Mouse (Mus musculus) c-Kit-negative CD71-positive TER-119-positive erythroid progenitor cells, embryonic 14.5 days (primary cell): ENCODE results near the gene Snrpd3.
"Not testable (repeated sequence)": the region's sequence is repeated elsewhere in the genome, so short reads cannot be mapped to it uniquely, and the experiment has no call there.

Experiments used
- DNase-seq: peaks from one replicate; pipeline ENCODE4 v3.0.0-alpha.2; 2013; ENCODE audit warnings: low read depth, low spot score

Snrpd3 gene

GRCm38 (mm10) chr10:75501641-75502040 is 15.7 kb upstream of the Snrpd3 start:
- DNase-seq, result no peak

- DNase-seq, result no peak
These were observed 13.7 kb upstream of the Snrpd3 start for GRCm38 (mm10) chr10:75503692-75504091.

GRCm38 (mm10) chr10:75504234-75505129 is 12.9 kb upstream of the Snrpd3 start:
- no peak for DNase-seq

- DNase-seq, result no peak
These were observed 12.2 kb upstream of the Snrpd3 start for GRCm38 (mm10) chr10:75505130-75505495.

- not testable (repeated sequence) for DNase-seq
These were observed 11.4 kb upstream of the Snrpd3 start for GRCm38 (mm10) chr10:75505928-75506327.

GRCm38 (mm10) chr10:75510446-75510845 is 6.9 kb upstream of the Snrpd3 start:
- no peak for DNase-seq

GRCm38 (mm10) chr10:75511060-75511459 is 6.3 kb upstream of the Snrpd3 start:
- no peak for DNase-seq

GRCm38 (mm10) chr10:75511897-75512296 is 5.5 kb upstream of the Snrpd3 start:
- DNase-seq, result no peak

GRCm38 (mm10) chr10:75512796-75513195 is 4.6 kb upstream of the Snrpd3 start:
- DNase-seq, result no peak

GRCm38 (mm10) chr10:75513306-75514067 is 3.9 kb upstream of the Snrpd3 start:
- DNase-seq, result no peak

- DNase-seq, result peak; percentile 60
These were observed 3.0 kb upstream of the Snrpd3 start for GRCm38 (mm10) chr10:75514361-75514760.

- peak; percentile 81 for DNase-seq
These were observed 1.9 kb upstream of the Snrpd3 start for GRCm38 (mm10) chr10:75515216-75516037.

GRCm38 (mm10) chr10:75516038-75516723 is 1.2 kb upstream of the Snrpd3 start:
- peak; percentile 40 for DNase-seq

- DNase-seq, result no peak
These were observed 653 bp upstream of the Snrpd3 start for GRCm38 (mm10) chr10:75516724-75517072.

- peak; percentile 92 for DNase-seq
These were observed 400 bp downstream of the Snrpd3 start, which contains the start of gene Gucd1 for GRCm38 (mm10) chr10:75517758-75518143. TSS of gene Gucd1 (minus strand) at chr10:75517972.

GRCm38 (mm10) chr10:75520581-75520980 is 3.2 kb downstream of the Snrpd3 start:
- no peak for DNase-seq

- DNase-seq, result no peak
These were observed 4.3 kb downstream of the Snrpd3 start for GRCm38 (mm10) chr10:75521643-75522042.

GRCm38 (mm10) chr10:75525450-75525849 is 8.1 kb downstream of the Snrpd3 start:
- not testable (repeated sequence) for DNase-seq

GRCm38 (mm10) chr10:75530322-75530721 is 13.0 kb downstream of the Snrpd3 start:
- DNase-seq, result no peak

GRCm38 (mm10) chr10:75531532-75532090 is 14.3 kb downstream of the Snrpd3 start:
- no peak for DNase-seq

GRCm38 (mm10) chr10:75534216-75534615 is 16.9 kb downstream of the Snrpd3 start:
- no peak for DNase-seq
